Mouse (Mus musculus) thymus, postnatal 4 days (tissue): ENCODE results near the gene Chil3.
"Not testable (repeated sequence)": the region's sequence is repeated elsewhere in the genome, so short reads cannot be mapped to it uniquely, and the experiment has no call there.

Source experiments
- DNase-seq: peaks from one replicate; pipeline ENCODE4 v3.0.0; 2021

Chil3 gene

DNA sequence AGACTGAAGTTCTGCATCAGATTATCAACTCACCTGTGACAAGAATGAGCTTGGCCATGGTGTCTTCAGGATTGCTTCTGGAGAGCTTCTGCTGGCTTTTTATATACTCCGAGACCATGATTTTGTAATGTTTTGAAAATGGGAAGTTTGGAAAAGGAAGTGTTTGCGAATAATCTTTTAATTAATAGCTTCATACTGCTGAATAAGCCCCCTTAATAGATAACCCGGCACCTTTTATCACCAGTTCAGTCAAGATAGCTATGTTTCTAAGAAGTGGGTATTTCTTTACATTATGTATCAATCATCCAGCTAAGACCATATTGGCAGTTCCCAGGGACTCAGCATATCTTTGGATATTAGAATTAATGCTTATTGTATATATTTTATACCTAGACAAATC lies at the start of gene Chil3:
TSS of gene Chil3 (minus strand) at position 101 of the 400 bp plus-strand sequence.
- DNase-seq, result no peak

- DNase-seq, result not testable (repeated sequence)
Observed at GRCm38 (mm10) chr3:106198030-106198429, 30.7 kb upstream of the Chil3 start.

- DNase-seq, result not testable (repeated sequence)
Observed at GRCm38 (mm10) chr3:106197246-106197645, 29.9 kb upstream of the Chil3 start.

GRCm38 (mm10) chr3:106196276-106196675 lies 28.9 kb upstream of the Chil3 start:
- DNase-seq, result no peak

GRCm38 (mm10) chr3:106195486-106195885 lies 28.1 kb upstream of the Chil3 start:
- no peak for DNase-seq

DNA sequence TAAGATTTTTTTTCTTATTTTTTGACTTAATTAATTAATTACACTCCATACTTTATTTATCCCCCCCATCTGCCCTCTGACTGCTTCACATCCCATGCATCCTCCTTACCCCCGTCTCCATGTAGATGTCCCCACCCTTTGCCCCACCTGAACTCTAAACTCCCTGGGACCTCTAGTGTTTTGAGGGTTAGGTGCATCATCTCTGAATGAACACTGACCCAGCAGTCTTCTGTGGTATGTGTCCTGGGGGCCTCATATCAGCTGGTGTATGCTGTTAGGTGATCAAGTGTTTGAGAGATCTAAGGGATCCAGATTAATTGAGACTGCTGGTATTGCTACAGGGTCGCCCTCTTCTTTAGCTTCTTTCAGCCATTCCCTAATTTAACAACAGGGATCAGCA lies 20.6 kb upstream of the Chil3 start:
- DNase-seq, result no peak

- no peak for DNase-seq
Observed at GRCm38 (mm10) chr3:106177509-106178189, 10.3 kb upstream of the Chil3 start.

- not testable (repeated sequence) for DNase-seq
Observed at GRCm38 (mm10) chr3:106174971-106175370, 7.6 kb upstream of the Chil3 start.

- not testable (repeated sequence) for DNase-seq
Observed at GRCm38 (mm10) chr3:106172506-106172905, 5.1 kb upstream of the Chil3 start.

GRCm38 (mm10) chr3:106171135-106171731 lies 3.9 kb upstream of the Chil3 start:
- no peak for DNase-seq

DNA sequence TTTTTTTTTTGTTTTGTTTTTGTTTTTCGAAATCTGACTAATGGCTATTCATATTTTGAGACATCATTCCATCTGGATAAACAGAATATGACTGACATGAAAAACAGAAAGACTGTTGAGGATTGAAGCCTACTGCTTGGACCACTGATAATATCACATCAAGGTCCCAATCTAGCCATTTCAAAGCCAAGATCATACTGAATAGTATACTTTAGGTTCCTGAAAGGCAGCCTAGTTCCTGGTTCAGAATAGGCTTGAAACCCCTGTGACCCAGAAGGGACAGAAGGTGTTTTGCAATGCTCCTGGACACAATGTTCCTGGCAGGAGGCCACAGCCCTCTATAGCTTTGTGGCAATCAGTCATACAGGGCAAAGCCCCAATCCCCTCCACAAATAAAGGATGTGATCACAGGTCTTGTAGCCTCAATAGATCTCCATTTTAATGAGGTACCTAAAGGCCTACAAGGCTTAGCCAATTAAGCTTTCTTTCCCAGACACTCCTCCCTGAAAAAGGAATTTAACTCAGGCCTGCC lies 3.2 kb upstream of the Chil3 start:
- no peak for DNase-seq

DNA sequence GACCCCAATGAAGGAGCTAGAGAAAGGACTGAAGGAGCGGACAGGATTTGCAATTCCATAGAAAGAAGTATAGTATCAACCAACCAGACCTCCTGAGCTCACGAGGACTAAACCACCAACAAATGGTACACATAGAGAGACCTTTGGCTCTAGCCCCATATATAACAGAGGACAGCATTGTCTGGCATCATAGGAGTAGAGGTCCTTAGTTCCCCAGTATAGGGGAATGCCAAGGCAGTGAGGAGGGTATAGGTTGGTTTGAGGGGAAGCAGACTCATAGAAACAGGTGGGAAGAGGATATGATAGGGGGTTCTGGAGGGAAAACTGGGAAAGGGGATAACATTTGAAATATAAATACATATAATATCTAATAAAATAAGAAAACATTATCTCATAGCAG lies 13.0 kb downstream of the Chil3 start:
- no peak for DNase-seq

DNA sequence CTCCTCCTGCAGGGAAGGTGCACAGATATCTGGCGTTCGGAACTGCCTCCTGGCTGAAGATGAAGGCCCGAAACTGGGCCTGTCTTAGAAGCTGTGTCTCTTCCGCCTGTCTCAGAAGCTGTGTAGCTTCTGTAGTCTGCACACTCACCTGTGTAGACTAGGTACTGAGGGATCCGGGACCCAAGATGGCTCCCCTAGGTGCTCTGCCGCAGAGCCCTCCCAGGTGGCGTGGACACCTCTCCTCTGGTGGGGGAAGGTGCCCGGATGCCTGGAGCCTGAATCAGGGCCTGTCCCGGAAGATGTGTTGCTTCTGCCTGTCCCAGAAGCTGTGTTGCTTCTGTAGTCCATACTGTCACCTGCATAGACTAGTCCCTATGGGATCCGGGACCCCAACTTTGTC lies 23.3 kb downstream of the Chil3 start:
- DNase-seq, result no peak

DNA sequence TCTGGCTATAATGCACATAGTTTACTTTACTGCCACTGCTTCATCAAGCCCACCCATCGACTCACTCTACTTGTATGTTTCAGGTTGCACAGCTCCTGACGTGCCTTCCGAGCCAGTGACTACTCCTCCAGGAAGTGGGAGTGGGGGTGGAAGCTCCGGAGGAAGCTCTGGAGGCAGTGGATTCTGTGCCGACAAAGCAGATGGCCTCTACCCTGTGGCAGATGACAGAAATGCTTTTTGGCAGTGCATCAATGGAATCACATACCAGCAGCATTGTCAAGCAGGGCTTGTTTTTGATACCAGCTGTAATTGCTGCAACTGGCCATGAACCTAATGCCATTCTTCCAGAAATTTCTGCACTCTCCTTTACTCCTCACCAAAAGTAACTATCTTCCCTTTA lies 35.7 kb downstream of the Chil3 start:
- DNase-seq, result no peak

DNA sequence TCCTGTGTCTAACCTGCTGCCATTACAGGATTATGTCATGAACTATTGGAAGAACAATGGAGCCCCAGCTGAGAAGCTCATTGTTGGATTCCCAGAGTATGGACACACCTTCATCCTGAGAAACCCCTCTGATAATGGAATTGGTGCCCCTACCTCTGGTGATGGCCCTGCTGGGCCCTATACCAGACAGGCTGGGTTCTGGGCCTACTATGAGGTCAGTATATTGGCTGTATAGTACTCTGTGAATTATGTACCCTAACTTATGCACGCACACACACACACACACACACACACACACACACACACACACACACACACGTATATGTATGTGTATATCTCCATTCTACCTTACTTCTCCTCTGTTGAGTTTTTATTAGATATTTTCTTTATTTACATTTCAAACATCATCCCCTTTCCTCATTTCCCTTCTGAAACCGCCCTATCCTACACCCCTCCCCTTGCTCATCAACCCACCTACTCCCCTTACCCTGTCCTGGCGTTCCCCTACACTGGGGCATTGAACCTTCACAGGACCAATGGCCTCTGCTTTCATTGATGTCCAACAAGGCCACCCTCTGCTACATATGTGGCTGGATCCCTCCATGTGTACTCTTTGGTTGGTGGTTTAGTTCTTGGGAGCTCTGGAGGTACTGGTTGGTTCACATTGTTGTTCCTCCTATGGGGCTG lies 38.4 kb downstream of the Chil3 start:
- DNase-seq, result no peak

GRCm38 (mm10) chr3:106126999-106127398 lies 40.4 kb downstream of the Chil3 start:
- no peak for DNase-seq

GRCm38 (mm10) chr3:106112929-106113328 lies 54.4 kb downstream of the Chil3 start, which contains the start of gene Chia1:
TSS of gene Chia1 (plus strand) at chr3:106113229.
- no peak for DNase-seq
